Mouse (Mus musculus) heart, postnatal 36 days (tissue): ENCODE results near the gene Tlr7. TPM values are rescaled to one million over a fixed set of nuclear protein-coding genes. Genes with fewer than 3 reads are reported as not detected.
"Not testable (repeated sequence)": the region's sequence is repeated elsewhere in the genome, so short reads cannot be mapped to it uniquely, and the experiment has no call there.

Experiments
- DNase-seq, 2 experiments: peaks; one replicate each; pipeline ENCODE4 v3.0.0; 2021 to 2022
- intact Hi-C: fragments of 180-260 bp; cut with DNase I; formaldehyde crosslinking; loops from one replicate; pipeline ENCODE4 v1.15.1; 2025
- total RNA-seq, 2 experiments: library from RNA; stranded (reverse); gene quantifications; 2 replicates each; pipeline ENCODE4 v1.2.3; 2021

Gene Tlr7
- 1 to 10 TPM; 2.6 to 5.7 TPM for total RNA-seq

- peak in 1 of 2 experiments; percentile 8 for DNase-seq
- intact Hi-C loops, result no loop called here
Observed at GRCm38 (mm10) chrX:167330399-167330798, at the start of gene Tlr7. Gene Tlr7, minus strand, starts transcription at chrX:167330558.

GRCm38 (mm10) chrX:167380073-167380472, 49.7 kb upstream of the Tlr7 start:
- intact Hi-C loops, result no loop called here

DNA sequence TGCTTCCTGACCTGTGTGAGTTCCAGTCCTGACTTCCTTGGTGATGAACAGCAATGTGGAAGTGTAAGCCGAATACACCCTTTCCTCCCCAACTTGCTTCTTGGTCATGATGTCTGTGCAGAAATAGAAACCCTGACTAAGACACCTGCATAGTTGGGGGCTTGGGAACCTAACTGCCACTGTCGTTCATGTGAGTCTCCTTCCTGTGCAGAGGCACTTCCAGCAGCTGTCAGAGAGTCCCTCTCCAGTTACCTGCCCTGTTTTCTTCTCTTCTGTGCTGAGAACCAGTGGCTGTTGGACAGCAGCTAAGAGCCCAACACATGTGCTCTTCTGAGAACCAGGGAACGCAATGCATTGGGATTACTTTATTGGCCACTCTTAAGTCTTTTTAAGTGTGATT, 30.9 kb upstream of the Tlr7 start:
- not testable (repeated sequence) for DNase-seq
- intact Hi-C loops, result loop anchor here (10.0 kb wide), 1 partner anchor 1186 kb away; the partner anchor contains the start of gene Gemin8

More at GRCm38 (mm10) chrX:167380073-167380472, 49.7 kb upstream of the Tlr7 start:
- DNase-seq, result no peak

DNA sequence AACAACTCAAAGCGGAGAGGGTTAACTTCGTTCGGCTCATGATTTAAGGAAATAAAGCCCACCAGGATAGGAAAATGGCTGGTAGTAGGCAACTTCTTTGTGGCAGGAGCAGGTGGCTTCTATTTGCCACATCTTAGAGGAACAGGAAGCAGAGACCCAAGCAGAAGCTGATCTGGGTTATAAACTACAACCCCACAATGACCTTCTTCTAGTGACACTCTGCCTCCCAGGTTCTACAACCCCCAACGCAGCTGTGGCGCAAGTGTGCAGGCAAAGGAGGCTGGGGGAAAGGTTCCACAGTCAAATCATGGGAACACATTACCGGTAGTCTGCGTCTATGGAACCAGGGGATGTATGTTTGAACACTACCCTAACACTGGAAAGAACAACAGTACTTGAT, 29.3 kb upstream of the Tlr7 start:
- intact Hi-C loops, result loop anchor here (5.0 to 10.0 kb wide), 2 partner anchors 67 to 1185 kb away; partner anchors contain the start of gene Gemin8
- no peak for DNase-seq

GRCm38 (mm10) chrX:167357415-167357814, 27.1 kb upstream of the Tlr7 start:
- DNase-seq, result no peak
- intact Hi-C loops, result loop anchor here (5.0 kb wide), 1 partner anchor 65 kb away; no protein-coding TSS in a partner anchor

- intact Hi-C loops, result loop anchor here (5.0 kb wide), 1 partner anchor 64 kb away; no protein-coding TSS in a partner anchor
- DNase-seq, result no peak
Observed at GRCm38 (mm10) chrX:167355965-167356364, 25.6 kb upstream of the Tlr7 start.

DNA sequence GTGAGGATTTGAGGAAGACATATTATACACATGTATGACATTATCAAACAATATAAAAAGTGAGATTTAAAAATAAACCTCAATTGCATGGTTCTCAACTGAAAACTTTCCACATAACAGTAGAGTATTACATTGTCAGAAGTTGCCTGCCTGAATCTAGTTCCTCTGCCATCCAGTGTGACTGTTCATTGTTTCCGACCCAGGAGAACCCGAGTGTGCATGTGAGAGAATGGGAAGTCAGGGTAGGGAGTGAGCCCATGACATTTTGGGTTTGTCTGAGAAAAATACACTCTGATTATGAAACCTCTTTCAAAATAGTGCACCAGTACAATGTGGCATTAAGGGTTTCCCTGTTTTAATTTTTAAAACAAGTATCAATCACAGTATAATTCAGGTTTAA, 23.3 kb upstream of the Tlr7 start:
- DNase-seq, result no peak
- intact Hi-C loops, result no loop called here

- DNase-seq, result no peak
- intact Hi-C loops, result no loop called here
Observed at GRCm38 (mm10) chrX:167346440-167346839, 16.1 kb upstream of the Tlr7 start.

DNA sequence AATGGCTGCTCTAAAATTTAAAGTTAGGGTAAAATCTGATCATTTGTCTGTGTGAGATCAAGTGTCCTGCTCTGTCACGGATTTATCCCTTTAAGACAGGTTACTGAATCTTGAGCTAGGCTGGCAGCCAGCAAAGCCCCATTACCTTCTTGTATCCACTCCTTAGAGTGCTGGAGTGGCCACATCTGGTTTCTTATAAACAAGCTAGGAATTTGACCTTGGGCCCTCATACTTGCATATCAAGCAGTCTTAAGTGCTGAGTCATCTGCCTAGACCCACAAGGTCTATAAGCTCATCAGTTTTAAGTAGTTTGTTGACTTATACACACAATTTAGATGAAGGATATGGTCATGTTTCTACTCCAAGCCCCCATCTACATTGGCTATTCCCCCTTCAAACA, 14.0 kb upstream of the Tlr7 start:
- intact Hi-C loops, result no loop called here
- DNase-seq, result no peak

DNA sequence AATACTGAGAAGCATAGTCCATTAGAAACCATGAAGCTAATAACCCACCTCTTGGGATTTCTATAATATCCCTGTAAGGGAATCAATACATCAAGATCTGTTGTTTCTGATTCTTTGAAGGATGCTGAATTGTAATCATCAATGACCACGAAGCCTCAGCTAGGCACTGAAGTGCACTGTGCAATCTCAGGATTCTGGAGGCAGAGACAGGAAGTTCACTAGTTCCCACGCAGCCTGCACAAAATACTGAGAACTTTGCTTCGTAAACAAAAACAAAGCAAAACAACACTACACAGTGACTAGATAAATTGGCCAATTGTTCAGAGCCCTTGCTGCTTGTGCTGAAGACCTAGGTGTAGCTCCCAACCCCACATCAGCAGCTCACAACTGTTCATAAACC, 11.5 kb upstream of the Tlr7 start:
- no peak for DNase-seq
- intact Hi-C loops, result no loop called here

- intact Hi-C loops, result no loop called here
Observed at GRCm38 (mm10) chrX:167340190-167340589, 9.8 kb upstream of the Tlr7 start.

GRCm38 (mm10) chrX:167337990-167338389, 7.6 kb upstream of the Tlr7 start:
- intact Hi-C loops, result no loop called here

More at GRCm38 (mm10) chrX:167340190-167340589, 9.8 kb upstream of the Tlr7 start:
- DNase-seq, result no peak

DNA sequence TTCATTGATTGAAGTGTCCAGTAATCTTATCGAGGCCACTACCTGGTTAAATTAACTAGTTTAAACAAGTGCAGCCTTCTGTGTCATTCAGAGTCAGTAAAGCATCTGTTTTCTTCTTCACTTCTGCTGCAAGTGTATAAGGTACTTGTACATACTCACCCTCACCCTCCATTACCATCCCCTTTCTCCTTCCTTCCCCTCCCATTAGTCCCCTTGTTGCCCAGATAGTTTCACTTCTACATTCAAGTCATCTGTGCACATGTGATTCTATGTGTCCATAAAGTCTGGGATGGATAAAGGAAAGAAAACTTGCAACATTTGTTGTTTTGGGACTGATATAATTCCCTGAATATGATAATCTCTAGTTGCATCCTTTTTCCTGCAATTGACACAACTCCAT, 4.2 kb upstream of the Tlr7 start:
- no peak for DNase-seq
- intact Hi-C loops, result no loop called here

More at GRCm38 (mm10) chrX:167337990-167338389, 7.6 kb upstream of the Tlr7 start:
- DNase-seq, result no peak

DNA sequence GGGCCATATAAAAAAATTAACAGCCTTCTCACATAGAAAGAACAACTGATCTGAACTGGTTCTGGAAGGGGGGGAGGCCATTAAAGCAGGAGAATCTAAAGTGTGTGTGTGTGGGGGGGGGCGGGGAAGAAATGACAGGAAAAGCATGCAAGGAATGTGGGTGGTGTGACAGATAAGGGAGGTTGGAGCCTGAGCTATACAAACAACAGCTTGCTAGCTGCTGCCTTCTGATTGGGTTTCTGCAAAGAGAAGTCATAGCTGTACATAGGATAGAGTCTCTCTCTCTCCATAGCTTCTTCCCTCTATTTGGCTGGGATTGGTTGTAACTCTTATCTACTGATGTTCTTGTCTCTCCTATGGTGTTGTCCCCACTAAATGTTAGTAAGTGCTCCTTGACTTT, 2.2 kb upstream of the Tlr7 start:
- intact Hi-C loops, result no loop called here
- no peak for DNase-seq

- DNase-seq, result no peak
Observed at GRCm38 (mm10) chrX:167330993-167331392, 635 bp upstream of the Tlr7 start.

DNA sequence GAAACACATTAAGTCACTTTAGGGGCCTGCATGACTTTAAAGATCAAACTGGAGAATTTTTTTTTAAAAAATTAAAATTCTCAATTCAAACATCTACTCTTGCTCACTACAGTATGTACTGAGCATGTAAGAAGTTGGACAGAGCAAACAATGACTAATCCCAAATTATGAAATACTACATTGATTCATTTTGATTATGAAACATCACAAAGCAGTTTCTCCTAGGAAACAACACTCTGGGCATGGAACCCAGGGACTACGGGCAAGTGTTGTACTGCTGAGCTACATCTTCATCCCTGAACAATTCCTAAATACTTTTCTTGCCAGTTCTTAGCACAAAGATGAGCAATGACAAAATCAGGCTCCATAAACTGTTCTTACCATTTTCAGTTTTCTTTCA, 738 bp downstream of the Tlr7 start:
- DNase-seq, result no peak
- intact Hi-C loops, result no loop called here

More at GRCm38 (mm10) chrX:167330993-167331392, 635 bp upstream of the Tlr7 start:
- intact Hi-C loops, result no loop called here

DNA sequence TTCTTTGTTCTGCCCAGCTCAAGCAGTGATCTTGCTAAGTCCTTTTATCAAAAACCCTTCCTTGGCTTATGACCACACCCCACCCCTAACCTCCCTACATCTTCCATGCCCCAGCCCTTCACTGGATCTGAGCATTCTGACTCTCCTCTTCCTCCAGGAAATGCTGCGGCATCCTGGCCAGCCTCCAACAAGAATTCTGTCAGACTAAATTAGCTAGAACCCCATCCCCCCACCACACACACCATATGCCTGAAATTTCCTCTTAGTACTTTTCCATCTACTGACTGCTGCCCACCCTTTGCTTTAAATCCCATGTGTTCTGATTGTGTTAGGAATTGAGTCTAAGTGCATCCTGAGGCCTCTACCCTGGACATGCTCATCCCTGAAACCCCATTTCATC, 1.3 kb downstream of the Tlr7 start:
- intact Hi-C loops, result no loop called here
- DNase-seq, result peak in 1 of 2 experiments; percentile 13

DNA sequence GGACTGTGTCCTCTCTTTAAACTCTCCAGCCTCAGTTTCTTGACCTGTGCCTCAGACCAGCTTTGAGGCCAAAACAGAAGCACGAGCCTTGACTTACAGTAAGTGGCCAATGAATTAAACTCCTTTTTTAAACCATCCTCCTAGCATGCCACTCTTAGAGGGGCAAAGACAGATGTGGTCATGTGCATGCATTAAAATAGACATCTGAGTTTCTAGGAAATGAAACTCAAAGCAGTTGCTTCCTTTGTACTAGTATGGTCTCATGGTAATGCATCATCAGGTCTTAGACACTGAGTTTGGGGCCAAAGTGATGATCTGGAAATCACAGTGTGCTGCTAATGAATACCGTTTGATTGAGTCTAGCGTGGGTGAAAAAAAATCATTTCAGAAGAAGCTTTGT, 1.8 kb downstream of the Tlr7 start:
- intact Hi-C loops, result no loop called here
- no peak for DNase-seq

GRCm38 (mm10) chrX:167323742-167324141, 6.6 kb downstream of the Tlr7 start:
- intact Hi-C loops, result no loop called here
- no peak for DNase-seq

DNA sequence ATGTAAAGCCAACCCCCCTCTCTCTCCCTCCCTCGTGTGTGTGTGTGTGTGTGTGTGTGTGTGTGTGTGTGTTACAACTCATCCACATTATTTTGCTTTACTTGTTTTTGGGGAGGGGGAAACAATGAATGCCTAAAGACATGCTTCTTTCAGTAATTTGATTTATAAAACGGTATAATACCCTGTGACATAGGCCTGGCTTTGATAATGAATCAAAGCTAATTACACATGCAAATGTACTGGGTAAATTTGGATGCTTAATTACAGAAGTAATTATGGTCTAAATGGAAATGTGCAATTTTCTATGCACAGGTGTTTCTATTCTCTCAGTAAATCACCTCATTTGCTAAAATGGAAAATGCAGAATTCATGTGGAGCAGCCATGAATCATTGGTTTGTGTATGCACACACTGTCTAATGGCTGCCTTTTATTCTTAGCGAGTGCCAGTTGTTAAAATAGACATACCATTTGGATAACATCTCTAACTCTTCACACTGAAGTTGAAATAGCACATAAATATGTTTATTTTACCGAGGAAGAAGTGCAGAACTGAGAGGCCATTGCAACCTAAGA, 9.0 kb downstream of the Tlr7 start:
- intact Hi-C loops, result no loop called here
- no peak for DNase-seq

DNA sequence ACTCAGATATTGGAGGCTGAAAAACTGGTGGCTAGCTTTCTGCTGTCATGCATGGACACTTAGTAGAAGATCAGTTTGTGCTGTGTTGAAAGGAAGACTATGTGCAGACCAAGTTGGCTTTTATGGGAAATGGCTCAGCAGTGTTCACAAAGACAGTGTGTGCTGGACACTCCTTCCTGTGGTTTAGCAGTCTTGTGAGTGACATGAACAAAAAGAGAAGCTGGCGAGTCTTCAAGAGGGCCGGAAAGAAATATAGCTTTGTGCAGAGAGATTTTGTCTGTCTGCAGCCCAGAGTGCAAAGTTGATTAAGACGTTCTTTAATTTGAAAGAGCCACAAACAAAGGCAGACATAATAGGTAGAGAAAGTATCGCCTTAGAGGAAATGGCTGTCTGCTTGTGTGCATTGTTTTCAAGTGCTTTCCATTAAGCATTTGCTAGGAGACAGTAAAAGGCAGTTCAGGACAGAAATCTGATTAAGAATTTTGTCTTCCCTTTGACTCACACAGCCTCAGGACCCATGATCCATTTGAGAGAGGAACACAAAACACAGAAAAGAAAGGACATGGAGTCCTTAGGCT, 11.4 kb downstream of the Tlr7 start:
- DNase-seq, result peak in 1 of 2 experiments; percentile 9
- intact Hi-C loops, result no loop called here

DNA sequence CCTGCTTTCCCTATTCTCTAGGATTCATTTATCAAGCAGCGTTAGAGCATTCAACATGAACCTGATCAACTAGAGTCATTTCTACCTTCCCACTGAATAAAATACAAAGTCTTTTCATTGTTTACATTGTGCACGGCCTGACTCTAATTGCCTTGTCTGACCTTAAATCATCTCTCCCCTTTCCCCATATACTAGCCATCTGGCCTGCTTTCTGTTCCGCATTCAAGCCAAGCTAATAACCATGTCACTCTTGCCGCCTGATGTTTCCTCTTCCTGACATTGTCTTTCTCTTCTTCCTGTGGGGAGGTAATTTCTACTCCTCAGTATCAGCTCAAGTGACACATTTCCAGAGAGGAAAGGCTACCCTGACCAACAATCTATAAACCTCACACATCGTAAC, 14.6 kb downstream of the Tlr7 start:
- intact Hi-C loops, result no loop called here
- no peak for DNase-seq
